Mouse (Mus musculus): ENCODE data around the gene Szrd1.

DNA sequence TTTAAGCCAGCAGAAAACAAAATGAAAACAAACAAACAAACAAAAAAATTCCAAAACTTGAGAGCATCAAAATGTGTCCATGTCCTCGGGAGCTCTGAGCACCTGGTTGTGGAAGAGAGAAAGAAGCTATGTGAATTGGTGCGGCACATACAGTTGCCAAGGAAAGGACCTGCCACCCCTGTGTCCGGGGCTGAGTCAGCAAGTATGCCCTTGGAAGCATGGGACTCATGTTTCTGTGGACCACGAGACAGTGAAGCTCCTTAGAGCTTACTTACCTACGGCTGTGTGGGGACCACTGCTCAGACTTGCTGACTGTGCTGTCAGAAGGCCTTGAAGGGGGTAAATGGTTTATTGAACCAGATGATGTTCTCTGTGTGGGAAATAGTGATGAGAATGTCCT lies 24.2 kb upstream of the Szrd1 start:
- no peak for TF ChIP-seq CTCF (IDR thresholded peaks at IDR 0.05; ENCODE audit: control insufficient read depth, insufficient read depth, insufficient read length)
- TF ChIP-seq USF1 (IDR thresholded peaks at IDR 0.05; ENCODE audit: low read depth) = no peak
- no peak for TF ChIP-seq MAX (IDR thresholded peaks at IDR 0.05)
- TF ChIP-seq MYOD1 (IDR thresholded peaks at IDR 0.05; ENCODE audit: control insufficient read depth, insufficient read length, low read depth) = no peak
- no peak for TF ChIP-seq CEBPB (IDR thresholded peaks at IDR 0.05; ENCODE audit: low read depth)
- no peak for TF ChIP-seq FOSL1 (IDR thresholded peaks at IDR 0.05; ENCODE audit: insufficient read depth, low read length, poor library complexity, severe bottlenecking)
- TF ChIP-seq MYOG (IDR thresholded peaks at IDR 0.05; ENCODE audit: control insufficient read depth, extremely low read depth, insufficient read length) = no peak

Measured in C2C12 (cell line).